Mouse (Mus musculus) liver, postnatal 0 days (tissue): ENCODE measurements around the gene Ppp1r9b. TPM values are rescaled to one million over a fixed set of nuclear protein-coding genes. Genes with fewer than 3 reads are reported as not detected.

Source experiments
- ATAC-seq: fragments of 200-750 bp; cut with Nextera tagmentation; 2 replicates; pipeline ENCODE4 v1.8.0; 2017; ENCODE audit warnings: mild to moderate bottlenecking, moderate library complexity
- DNase-seq: peaks from one replicate; pipeline ENCODE4 v3.0.0-alpha.2; 2016
- H3K27ac ChIP-seq: fragments of 300-500 bp; sonication (generic); 2 replicates; pipeline ENCODE4 v1.5.1; 2014; ENCODE audit warnings: antibody characterized with exemption, moderate library complexity, mild to moderate bottlenecking, low read depth
- H3K27me3 ChIP-seq: fragments of 300-500 bp; sonication (generic); 2 replicates; pipeline ENCODE4 v1.6.1; 2014; ENCODE audit warnings: low read length, control low read depth, mixed read lengths; ENCODE audit not compliant: insufficient read depth
- H3K36me3 ChIP-seq: fragments of 300-500 bp; sonication (generic); replicated peaks from 2 replicates; pipeline ENCODE4 v1.6.1; 2014; ENCODE audit warnings: mild to moderate bottlenecking, control low read depth, low read length, moderate library complexity, mixed read lengths; ENCODE audit not compliant: insufficient read depth
- H3K4me1 ChIP-seq: fragments of 300-500 bp; sonication (generic); 2 replicates; pipeline ENCODE4 v1.6.1; 2014; ENCODE audit warnings: antibody characterized with exemption, mild to moderate bottlenecking, control low read depth; ENCODE audit not compliant: insufficient read depth
- H3K4me2 ChIP-seq: fragments of 300-500 bp; sonication (generic); 2 replicates; pipeline ENCODE4 v1.6.1; 2014; ENCODE audit warnings: low read depth, mild to moderate bottlenecking, low read length, moderate library complexity, mixed read lengths
- H3K4me3 ChIP-seq: fragments of 300-500 bp; sonication (generic); 2 replicates; pipeline ENCODE4 v1.5.1; 2014; ENCODE audit warnings: low read depth, low read length
- H3K9ac ChIP-seq: fragments of 300-500 bp; sonication (generic); replicated peaks from 2 replicates; pipeline ENCODE4 v1.6.1; 2014; ENCODE audit warnings: mild to moderate bottlenecking, moderate library complexity
- H3K9me3 ChIP-seq: fragments of 300-500 bp; sonication (generic); 2 replicates; pipeline ENCODE4 v1.6.1; 2016; ENCODE audit warnings: mild to moderate bottlenecking, control low read depth, low read length, mixed read lengths
- CTCF ChIP-seq: sonication (generic); IDR thresholded peaks from 2 replicates; pipeline ENCODE4 v1.5.1; 2016; ENCODE audit warnings: antibody characterized with exemption, low read depth
- EP300 ChIP-seq: IDR thresholded peaks from 2 replicates; pipeline ENCODE4 v1.6.1; 2016; ENCODE audit warnings: antibody characterized with exemption, low read depth, mild to moderate bottlenecking
- WGBS: fragments of 180-500 bp; shearing (Covaris S2); extraction: QIAGEN DNeasy Blood & Tissue Kit; methylation state at CpG from one replicate; pipeline ENCODE4 v1.1.7; 2014; ENCODE audit not compliant: insufficient replicate concordance; 5-methylcytosine and 5-hydroxymethylcytosine counted together
- polyA plus RNA-seq: library from polyadenylated mRNA; unstranded; fragments of >200 nt; fragmentation: Nextera tagmentation; extraction: Ambion mirVana; gene quantifications from 2 replicates; pipeline ENCODE4 v1.2.1, GENCODE M21; 2015

The Ppp1r9b gene
- polyA plus RNA-seq, 1 experiment from 2014 or later = 6.1 TPM

- ATAC-seq (no peak), DNase-seq (no peak)
- H3K4me2 ChIP-seq = no peak overlapping the region
- no peak overlapping the region for H3K27ac ChIP-seq
- H3K4me1 ChIP-seq = no peaks in the 10 kb centered on the region
- no peak overlapping the region for H3K9ac ChIP-seq
- H3K9me3 ChIP-seq = no peaks in the 10 kb centered on the region
- no peak overlapping the region for H3K4me3 ChIP-seq
- WGBS = 51% methylated on average over 4 of the region's 4 CpGs
- 0 out of 2 replicates have a peak, but pooled peaks cover 7% of the 10 kb centered on the region for H3K27me3 ChIP-seq
- TF ChIP-seq EP300 (no peak), CTCF (no peak)
- H3K36me3 ChIP-seq = no peaks in the 10 kb centered on the region
Observed at GRCm38 (mm10) chr11:94973313-94973712, 17.5 kb upstream of the Ppp1r9b start.

- Histone ChIP-seq H3K36me3 (no peaks in the 10 kb centered on the region), H3K4me1 (peaks cover 8% of the 10 kb centered on the region), H3K4me2 (no peak overlapping the region), H3K9ac (no peak overlapping the region), H3K4me3 (no peak overlapping the region), H3K9me3 (no peaks in the 10 kb centered on the region), H3K27me3 (0 out of 2 replicates have a peak, but pooled peaks cover 3% of the 10 kb centered on the region), H3K27ac (no peak overlapping the region)
- DNase-seq = no peak
- 72% methylated on average over 2 of the region's 2 CpGs for WGBS
- TF ChIP-seq CTCF = no peak
- no peak for TF ChIP-seq EP300
- no peak for ATAC-seq
Observed at GRCm38 (mm10) chr11:94974951-94975350, 15.9 kb upstream of the Ppp1r9b start.

GRCm38 (mm10) chr11:94976199-94976598 is 14.6 kb upstream of the Ppp1r9b start, which contains the start of gene Sgca:
TSS of gene Sgca (minus strand) at chr11:94976327.
- Histone ChIP-seq H3K4me1 (peaks cover 8% of the 10 kb centered on the region), H3K36me3 (no peaks in the 10 kb centered on the region), H3K4me2 (no peak within 1 kb of the TSS), H3K9ac (no peak within 1 kb of the TSS), H3K27ac (no peak within 1 kb of the TSS), H3K9me3 (no peaks in the 10 kb centered on the region), H3K4me3 (no peak within 1 kb of the TSS), H3K27me3 (0 out of 2 replicates have a peak, but pooled peaks cover 2% of the 10 kb centered on the region)
- 76% methylated on average over 5 of the region's 5 CpGs for WGBS
- TF ChIP-seq CTCF (no peak), EP300 (no peak)
- ATAC-seq (no peak), DNase-seq (no peak)

GRCm38 (mm10) chr11:94978178-94978915 is 12.5 kb upstream of the Ppp1r9b start:
- peak overlapping the region; percentile 65 for H3K4me2 ChIP-seq
- H3K36me3 ChIP-seq = no peaks in the 10 kb centered on the region
- H3K9ac ChIP-seq = no peak overlapping the region
- H3K27ac ChIP-seq = no peak overlapping the region
- TF ChIP-seq EP300 = 0 out of 2 replicates have a peak, but pooled peaks have one; percentile 43
- TF ChIP-seq CTCF = no peak
- DNase-seq = no peak
- H3K4me1 ChIP-seq = peaks cover 8% of the 10 kb centered on the region
- no peaks in the 10 kb centered on the region for H3K9me3 ChIP-seq
- H3K4me3 ChIP-seq = no peak overlapping the region
- H3K27me3 ChIP-seq = no peaks in the 10 kb centered on the region
- WGBS = 46% methylated on average over 9 of the region's 9 CpGs
- no peak for ATAC-seq

- no peaks in the 10 kb centered on the region for H3K36me3 ChIP-seq
- H3K4me2 ChIP-seq = peak overlapping the region; percentile 65
- peak; percentile 97 for DNase-seq
- no peaks in the 10 kb centered on the region for H3K27me3 ChIP-seq
- TF ChIP-seq CTCF (peak; percentile 100), EP300 (0 out of 2 replicates have a peak, but pooled peaks have one; percentile 32)
- no peaks in the 10 kb centered on the region for H3K9me3 ChIP-seq
- peak; percentile 92 for ATAC-seq
- H3K27ac ChIP-seq = no peak overlapping the region
- peaks cover 8% of the 10 kb centered on the region for H3K4me1 ChIP-seq
- no peak overlapping the region for H3K9ac ChIP-seq
- H3K4me3 ChIP-seq = peak overlapping the region; percentile 26
- WGBS = under 1% methylated on average over 20 of the region's 20 CpGs
Observed at GRCm38 (mm10) chr11:94978947-94979346, 11.9 kb upstream of the Ppp1r9b start.

GRCm38 (mm10) chr11:94979462-94980179 is 11.2 kb upstream of the Ppp1r9b start:
- DNase-seq = no peak
- Histone ChIP-seq H3K27ac (no peak overlapping the region), H3K9me3 (no peaks in the 10 kb centered on the region), H3K9ac (no peak overlapping the region), H3K4me2 (peak overlapping the region; percentile 65), H3K27me3 (no peaks in the 10 kb centered on the region), H3K4me3 (peak overlapping the region; percentile 26; the same call in 1 of the 2 replicates), H3K4me1 (peaks cover 13% of the 10 kb centered on the region), H3K36me3 (no peaks in the 10 kb centered on the region)
- TF ChIP-seq EP300 (0 out of 2 replicates have a peak, but pooled peaks have one; percentile 19), CTCF (no peak)
- 65% methylated on average over 11 of the region's 11 CpGs for WGBS
- peak; percentile 47 for ATAC-seq
